Mouse (Mus musculus): Measurements from ENCODE around the gene Tns4.

The Tns4 gene

DNA sequence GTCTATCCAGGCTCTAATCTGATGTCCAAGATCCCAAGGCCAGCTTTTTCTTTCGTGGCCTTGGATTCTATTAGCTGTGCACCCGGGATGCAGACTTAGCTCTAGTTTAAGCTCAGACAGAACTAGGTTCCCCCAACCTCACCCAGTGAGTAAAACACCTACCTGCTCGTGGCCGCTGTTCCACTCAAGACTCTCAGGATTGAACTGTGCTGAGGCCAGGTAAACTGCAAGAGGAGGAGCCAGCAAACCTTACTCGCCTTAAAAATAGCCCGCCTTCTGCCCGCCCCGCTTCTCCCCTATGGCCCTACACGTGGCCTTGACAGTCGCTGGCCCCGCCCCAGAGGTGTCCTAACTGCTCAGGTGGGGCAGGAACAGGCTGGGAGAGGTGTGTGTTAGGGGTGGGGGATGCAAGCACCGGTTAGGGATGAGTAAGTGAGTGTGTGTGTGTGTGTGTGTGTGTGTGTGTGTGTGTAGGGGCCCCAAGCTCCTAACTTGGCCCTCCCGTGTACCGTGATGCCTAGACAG lies at the start of gene Tns4:
Gene Tns4, minus strand, starts transcription at position 230 of the 525 bp plus-strand sequence.
- DNase-seq, result no peak

DNA sequence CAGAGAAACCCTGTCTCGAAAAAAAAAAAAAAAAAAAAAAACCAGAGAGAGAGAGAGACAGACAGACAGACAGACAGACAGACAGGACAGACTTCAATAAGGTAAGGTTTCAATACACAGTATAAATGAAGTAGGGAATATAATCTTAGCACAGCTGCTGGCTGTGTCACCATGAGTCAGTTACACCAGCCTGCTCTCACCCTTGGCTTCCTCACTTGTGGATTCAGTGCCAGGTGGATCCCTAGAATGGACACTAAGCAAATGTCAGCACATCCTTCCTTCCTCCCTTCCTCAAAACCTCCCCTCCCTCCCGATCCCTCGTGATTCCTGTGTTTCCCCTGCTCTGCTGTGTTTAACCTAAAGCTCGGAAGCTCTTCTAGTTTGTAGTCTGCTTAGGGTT lies 48.3 kb upstream of the Tns4 start:
- DNase-seq, result no peak

DNA sequence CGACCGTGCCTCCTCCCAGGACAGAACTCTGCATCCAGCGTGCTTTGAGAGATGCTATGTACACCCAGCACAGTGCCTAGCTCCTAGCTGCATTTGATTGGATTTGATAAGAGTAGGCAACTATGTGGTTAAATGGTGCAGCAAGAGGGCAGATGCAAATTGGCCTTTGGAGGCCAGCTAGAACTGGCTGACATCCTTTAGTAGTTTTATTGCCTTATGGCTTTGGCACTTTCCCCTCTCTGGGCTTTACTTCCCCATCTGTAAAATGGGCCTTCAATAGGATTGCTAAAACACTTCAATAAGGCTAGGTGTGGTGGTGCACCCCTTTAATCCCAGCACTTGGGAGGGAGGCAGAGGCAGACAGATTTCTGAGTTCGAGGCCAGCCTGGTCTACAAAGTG lies 47.9 kb upstream of the Tns4 start:
- no peak for DNase-seq

DNA sequence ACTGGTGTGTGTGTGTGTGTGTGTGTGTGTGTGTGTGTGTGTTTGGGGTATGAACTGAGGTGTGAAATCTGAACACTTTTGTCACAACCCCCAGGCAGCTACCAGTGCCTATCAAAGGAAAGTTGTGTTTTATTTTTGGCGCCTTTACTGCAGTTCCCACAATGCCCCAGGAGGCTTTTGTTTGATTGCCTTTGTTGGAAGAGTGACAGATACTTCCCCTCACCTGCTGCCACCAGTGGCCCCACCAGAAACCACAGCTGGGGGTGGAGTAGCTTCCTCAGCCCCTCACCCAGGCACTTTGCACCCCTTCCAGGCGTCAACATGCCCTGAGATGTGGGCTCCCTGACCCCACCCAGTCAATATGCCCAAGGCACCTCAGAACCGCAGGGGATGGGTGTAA lies 47.3 kb upstream of the Tns4 start:
- DNase-seq, result peak; percentile 70 to 72

DNA sequence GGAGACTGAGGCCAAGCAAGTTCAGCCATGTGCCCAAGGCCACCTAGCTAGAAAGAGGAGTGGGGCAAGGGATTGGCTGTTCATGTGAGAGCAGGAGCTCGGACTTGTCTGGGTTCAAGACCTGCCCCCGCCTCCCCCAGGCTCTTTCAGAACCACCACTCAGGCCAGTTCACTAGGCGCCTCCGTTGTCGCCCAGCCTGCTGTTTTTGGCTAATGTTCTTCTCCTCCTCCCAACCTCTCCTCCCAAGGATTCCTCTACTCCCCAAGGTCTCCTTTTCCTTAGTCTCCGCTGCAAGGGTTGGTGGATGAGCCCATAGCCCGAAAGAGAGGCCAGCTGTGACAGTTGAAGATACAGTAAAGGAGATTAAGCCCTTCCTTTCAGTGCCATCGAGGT lies 45.9 kb upstream of the Tns4 start:
- no peak for DNase-seq

DNA sequence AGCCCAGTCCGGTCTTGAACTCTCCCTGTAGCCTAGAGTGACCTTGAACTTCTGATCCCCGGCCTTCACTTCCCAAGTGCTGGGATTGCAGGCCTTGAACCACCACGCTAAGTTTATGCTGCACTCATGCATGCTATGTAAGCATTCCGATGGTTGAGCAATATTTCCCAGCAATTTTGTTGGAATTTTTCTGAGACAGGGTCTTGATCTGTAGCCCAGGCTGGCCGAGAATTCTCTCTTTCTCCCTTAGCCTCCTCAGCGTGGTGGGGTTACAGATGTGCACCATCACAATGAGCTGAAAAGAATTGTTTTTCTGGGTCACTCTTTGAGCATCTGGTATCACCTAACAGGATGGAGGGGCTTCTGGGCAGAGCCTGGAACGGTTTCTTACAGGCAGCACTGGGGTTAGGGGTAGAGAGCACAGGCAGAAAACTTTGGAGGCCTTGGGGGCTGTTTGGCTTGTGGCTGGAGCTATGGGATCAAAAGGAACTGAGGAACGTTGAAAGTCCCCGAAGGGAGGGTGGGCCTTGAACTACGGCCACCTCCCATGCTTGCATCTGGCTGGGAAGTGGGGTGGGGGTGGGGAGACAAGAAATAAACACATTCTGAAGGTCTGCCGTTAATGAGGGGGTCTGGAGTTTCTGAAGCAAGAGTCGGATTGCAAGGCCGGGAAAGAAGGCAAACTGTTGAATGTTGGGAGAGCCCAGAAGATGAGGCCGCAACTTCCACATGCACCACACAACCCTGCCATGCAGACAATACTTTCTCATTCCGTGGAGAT lies 45.4 kb upstream of the Tns4 start:
- DNase-seq, result no peak

DNA sequence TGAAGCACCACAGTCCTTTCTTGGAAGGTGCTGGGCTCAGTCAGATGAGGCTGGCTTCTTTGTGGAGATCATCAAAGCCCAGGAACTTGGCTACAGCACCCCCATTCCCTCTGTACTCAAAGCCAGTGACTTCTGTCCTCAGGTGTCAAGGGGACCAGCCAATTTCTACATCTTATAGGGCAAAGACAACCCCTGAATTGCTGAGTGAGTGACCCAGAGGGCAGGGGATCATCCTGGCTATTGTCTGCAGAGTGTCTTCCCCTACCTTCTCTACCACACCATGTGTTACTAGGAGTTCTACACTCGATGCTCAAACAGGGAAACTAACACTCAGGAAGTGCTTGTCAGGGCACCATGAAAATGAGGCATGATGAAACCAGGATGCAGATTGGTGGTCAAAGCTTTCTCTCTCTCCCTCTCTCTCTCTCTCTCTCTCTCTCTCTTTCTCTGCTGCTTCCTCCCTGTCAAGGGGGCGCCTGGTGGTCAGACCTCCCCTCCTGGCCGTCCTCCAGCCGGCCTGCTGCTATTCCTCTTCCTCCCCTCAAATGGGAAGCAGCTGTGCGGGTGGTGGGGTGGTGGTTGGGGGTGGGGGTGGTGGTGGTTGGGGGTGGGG lies 44.3 kb upstream of the Tns4 start:
- no peak for DNase-seq

DNA sequence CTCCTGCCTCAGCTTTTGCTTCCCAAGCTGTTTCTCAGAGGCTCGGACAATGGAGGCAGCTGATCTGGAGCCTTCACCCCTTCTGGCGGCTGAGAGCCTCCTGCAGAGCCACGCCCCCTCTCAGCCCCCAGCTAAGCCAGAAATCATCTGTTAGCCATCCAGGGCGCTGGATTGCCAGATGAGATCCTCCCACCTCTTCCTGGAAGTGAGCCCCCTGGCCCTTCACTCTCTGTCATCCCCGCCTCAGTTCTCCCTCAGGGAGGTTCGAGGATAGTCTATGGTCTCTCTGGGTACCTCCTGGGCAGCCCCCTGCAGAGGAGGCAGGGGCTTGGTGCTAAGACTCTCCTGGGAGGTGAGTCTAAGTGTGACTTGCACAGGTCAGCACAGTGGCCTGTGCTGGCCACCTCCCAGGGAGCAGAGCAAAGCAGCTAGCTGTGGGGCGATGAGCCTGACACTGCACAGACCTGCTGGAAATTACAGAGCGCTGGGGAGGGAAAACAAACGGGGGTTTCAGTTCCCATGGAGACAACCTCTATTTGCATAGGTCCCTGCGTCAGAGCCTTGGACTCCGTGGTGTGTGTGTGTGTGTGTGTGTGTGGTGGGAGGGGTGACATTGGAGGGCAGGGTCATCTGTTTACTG lies 43.1 kb upstream of the Tns4 start:
- peak; percentile 83 to 87 for DNase-seq

DNA sequence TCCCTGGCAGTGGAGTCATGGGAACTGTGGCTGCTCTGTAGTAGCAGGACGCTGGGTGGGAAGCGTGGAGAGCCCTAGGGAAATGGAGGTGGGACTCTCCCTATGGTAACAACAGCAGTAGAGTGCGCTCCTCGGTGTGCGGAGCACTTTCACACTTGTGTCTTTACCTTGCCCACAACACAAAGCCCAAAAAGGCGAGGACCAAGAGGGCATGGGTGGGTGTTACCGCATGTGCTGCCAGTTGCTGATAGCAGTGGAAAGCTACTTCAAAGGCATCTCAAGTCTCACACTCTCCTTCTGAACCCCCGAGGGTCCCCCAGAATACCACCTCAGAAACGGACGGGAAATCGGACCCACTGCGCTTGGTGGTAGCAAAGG lies 42.3 kb upstream of the Tns4 start:
- DNase-seq, result no peak

DNA sequence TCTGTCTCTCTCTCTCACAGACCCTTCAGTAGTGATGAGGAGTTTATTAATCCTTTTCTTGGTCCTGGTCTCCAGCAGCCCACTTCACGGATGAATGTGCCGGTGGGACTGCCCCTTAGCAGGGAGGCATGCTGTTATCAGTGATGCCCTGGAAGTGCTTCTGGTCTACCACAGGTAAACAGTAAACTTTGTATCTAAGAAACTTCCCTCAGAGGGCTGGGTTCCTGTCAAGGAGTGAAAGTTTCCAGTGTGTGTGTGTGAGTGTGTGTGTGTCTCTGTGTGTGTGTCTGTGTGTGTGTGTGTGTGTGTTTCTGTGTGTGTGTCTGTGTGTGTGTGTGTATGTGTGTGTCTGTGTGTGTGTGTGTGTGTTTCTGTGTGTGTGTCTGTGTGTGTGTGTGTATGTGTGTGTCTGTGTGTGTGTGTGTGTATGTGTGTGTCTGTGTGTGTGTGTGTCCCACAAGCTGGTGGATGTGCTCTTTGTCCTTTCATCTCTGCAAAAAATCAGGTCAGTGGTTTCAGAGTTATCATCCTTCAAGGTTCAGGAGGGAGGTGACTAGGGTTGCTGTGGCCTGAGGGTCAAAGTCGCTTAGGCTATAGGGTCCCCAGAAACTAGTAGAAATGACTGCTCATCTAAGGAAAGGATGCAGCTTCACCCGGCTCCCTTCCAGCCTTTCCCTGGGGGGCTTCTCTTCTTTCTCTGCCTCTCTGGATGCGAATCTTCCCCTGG lies 41.8 kb upstream of the Tns4 start:
- DNase-seq, result no peak

DNA sequence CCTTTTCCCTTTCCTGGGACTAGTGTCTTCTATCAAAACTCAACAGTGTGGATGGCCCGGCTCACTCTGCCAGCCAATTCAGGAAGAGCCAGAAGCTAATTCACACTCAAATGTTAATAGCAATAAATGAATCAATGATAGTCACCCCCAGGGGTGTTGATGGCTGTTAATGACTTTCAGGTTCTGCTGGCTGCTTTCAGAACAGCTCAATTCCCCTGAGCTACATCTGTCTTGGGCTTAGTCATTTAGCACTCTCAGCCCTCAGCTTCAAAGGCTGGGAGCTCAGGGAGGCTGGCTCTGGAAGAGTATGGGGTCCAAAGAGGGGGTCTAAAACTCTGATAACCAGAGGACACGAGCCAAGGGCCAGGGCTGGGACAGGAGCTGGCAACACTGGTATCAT lies 40.2 kb upstream of the Tns4 start:
- DNase-seq, result no peak

DNA sequence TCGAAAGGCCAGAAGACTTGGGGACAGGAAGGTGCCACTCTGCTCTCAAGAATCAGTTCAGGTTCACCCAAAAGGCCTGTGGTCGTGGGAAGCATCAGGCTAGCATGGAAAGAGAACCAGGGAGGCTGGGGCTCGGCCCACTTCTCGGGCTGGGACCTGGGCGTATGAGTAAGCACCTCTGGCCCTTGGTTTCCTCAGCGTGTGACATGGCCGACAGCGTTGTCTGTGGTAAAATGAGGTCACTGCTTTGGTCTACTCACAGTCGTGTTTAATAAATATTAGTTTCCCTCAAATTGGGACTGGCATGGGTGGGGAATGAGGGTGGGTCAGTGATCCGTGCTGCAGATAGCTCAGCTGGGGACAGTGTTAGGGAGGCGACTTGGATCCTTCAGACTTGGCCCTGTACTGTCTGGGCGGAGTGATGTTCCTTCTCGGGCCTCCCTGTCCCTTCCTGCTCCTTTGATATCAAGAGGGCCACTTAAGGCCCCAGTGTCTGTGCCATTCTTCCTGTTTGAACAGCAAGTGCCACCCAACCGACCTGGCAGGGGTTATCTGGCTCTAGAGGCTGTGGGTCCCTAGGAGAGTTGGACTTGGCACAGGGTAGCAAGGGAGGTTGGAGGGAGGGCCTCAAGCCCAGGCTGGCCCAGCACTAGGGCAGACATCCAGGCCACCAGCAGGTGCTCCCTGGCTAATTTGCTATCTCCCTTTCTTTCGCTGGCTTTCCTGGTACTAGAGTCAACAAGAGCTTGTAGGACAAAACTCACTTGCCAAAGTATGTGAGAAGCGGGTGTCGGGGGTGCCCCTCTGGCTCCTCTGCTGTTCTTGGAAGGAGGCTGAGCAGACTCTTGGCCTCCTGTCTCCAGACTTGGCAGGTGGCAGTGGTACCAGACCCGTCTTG lies 38.9 kb upstream of the Tns4 start:
- no peak for DNase-seq

DNA sequence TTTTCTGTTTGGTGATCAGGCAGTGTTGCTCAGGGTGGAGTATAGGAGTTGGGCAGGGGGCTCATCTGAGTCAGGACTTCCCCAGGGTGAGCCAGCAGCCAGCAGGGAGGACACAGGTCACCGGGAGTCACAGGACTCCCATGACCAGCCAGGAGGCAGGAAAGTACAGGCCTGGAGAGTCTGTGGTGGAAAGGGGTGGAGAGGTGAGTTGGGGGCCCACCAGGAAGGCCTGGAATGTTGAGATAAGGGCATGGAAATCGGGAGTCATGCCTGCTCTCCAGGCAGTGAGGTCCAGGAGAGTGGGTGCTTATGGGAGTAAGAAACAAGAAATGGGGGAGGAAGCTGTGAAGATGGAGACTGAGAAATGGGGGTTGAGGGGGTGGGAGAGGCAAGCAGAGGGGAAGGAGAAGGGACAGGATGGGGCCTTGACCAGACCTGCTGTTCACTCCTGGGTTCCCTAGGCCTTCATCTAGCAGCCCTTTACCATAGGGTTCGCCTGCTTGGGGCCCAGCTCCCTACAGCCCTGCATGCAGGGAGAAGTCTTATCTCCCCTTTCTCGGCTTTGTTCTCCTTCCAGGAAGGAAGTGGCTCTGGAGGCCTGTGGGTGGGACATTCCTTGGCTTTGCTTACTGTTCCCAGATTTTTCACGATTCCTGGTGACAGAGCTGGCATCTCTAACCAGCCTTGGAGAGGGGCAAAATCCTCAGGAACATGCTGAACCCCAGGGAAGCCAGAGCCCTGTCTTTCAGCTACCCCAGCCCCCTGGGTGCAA lies 37.6 kb upstream of the Tns4 start:
- DNase-seq, result no peak

DNA sequence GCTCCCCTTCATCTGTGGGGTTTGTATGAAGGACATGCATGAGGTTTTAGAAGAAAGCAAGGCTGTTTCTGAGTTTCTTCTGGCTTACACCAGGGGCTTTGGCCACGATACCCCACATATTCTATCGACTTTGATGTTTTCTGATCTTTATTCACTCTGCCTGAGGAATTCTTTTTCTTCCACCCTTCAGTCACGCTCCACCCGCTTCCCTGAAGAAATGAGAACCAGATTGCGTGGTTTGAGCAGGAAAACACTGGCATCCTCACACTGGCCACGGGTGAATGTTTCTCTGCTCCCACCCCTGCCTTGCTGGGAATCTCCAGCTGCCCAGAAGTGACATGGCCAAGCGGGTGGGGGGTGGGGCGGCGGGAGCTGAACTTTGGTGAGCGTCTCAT lies 35.5 kb upstream of the Tns4 start:
- DNase-seq, result no peak

DNA sequence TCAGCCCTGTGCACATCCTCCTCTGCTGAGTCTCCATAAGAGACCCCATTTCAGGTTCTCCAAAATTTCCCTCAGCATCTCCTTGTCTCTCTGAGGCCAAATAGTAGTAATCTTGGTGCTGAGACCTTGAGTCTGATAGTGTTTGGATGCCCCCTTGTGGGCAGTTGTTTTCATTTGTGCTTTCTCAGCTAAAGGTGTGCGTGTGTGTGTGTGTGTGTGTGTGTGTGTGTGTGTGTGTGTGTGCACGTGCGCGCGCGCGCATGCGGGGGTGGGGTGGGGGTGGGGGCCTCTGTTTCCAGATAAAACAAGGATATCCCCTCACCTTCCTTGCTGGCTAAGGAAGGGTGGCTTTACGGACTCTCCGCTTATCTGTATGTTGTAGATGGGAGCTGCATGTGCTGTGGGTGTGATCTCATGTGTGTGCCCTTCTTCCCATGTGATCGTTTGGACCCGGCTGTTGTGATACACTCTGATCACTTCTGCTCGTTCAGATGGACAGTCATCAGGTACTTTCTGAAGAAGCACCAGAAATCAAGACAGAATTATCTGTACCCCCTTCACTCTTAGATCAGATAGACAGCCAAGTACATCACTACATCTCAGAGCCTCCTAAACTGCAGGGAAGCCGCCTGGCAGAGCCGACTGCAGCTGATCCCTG lies 35.0 kb upstream of the Tns4 start:
- peak; percentile 76 to 81 for DNase-seq

DNA sequence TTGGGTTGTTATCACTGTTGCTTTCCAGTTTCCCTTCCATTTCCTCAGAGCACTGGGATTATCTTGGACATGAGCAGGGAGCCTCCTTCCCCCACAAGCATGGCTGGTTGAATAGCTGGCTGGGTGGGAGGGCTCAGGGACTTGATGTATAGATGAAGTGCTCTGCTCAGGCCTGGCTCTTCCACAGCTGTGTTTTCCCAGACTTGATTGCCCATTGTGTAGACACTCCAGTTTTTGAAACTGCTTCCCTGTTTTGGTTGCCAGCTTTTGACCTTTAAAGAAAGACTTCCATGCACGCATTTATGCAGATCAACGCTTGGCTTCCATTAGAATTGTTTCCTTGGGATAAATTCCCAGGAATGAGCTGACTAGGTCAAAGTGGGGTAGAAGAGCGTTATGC lies 33.6 kb upstream of the Tns4 start:
- no peak for DNase-seq

DNA sequence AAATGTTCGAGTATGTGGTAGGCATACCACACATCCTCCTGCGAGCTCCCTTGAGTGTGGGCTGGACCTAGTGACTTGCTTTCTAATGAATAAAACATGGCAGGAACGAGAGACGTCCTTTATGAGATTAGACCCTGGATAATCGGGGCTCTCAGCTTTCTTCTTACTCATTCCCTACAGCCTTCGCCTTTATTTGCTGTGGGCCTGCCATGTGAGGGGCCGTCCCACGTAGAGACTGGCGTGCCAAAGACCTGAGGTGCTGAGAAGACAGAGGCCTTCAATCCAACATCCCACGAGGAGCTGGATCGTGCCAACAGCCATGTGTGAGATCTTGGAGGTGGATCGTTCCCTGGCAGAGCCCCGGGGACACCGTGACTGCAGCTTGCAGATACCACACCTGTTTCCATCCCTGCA lies 32.1 kb upstream of the Tns4 start:
- DNase-seq, result no peak

DNA sequence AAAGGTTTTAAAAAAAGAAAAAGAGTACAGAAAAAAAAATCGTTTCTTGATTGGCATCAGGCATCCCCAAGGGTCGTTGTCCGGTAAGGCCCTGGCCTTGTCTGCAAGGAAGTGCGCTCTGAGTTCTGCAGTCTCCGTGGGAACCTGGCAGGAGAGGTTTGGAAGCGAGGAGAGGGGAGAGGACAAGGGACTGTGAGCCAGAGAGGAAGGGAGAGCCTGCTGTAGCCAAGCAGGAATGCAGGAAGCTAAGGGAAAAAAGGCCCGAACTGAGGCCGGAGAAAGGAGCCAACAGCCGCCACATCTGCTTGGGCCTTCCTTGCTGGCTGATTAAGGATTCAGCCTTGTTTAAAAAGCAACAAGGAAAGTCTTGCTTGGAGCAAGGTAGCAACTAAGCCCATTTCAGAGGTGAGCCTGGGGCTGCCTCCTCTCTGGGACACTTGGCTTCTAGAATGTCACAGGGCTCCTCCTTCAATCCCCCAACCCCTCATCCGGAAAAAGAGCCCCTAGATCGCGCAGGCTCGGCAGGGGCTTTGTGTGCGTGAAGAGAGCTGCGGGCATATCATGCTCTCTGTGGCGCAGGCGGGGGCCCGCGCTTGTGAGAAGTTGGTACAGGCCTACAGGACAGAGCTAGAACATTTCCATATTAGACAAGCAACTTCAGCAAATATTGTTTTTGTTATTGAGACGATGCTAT lies 31.6 kb upstream of the Tns4 start:
- no peak for DNase-seq

DNA sequence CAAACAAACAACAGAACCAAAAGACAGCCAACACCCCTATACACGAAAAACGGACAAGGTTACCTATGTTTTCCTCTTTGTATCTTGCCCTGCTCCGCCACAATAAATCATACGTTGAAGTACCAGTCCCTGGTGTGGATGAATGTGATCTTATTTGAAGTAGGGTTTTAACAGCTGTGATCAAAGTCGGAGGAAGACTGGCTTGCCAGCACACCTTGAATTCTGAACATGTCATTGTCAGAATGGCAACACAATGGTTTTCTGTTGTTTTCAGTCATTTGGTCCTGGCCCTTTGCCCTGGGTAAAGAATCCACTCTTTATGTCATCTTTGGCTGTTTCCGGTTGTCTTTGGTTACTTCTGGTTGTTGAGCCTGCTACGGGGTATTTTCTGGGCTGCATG lies 29.9 kb upstream of the Tns4 start:
- DNase-seq, result no peak

DNA sequence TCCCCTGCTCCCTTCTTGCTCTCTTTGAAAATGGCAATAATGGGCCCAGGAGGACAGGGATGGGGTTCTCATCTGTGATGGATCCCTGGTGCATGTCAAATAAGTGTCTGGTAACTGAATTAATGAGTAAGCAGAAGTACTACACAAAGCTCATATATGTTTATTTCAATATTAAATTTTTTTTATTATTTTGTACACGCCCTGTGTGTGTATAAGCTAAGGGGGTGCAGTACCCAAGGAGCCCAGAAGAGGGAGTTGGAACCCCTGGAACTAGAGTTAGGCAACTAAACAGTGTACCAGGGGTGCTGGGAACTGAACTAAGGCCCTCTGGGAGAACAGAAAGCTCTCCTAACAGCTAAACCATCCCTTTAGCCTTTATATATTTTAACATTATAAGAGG lies 29.3 kb upstream of the Tns4 start:
- DNase-seq, result peak in 1 of 2 experiments; percentile 32

Data from B cell, adult 2 months (primary cell).